Mouse (Mus musculus) lung, adult 2 months (tissue): ENCODE measurements at regions not wholly inside any gene's neighbourhood (a gene's known extent, or its start where the extent isn't known, plus 50 kb on each side); places are given as distances from the start of the nearest gene placed in this dataset.

Source experiments
- CTCF ChIP-seq: fragments of 200-500 bp; IDR thresholded peaks from 2 replicates; pipeline ENCODE4 v1.5.1; 2011; ENCODE audit warnings: mild to moderate bottlenecking, low read length, control low read depth; ENCODE audit not compliant: insufficient read depth
- POLR2A ChIP-seq: fragments of 200-500 bp; IDR thresholded peaks from 2 replicates; pipeline ENCODE4 v1.6.1; 2011; ENCODE audit warnings: low read depth, mild to moderate bottlenecking, control low read depth, low read length, borderline replicate concordance; ENCODE audit errors: extremely low read depth

DNA sequence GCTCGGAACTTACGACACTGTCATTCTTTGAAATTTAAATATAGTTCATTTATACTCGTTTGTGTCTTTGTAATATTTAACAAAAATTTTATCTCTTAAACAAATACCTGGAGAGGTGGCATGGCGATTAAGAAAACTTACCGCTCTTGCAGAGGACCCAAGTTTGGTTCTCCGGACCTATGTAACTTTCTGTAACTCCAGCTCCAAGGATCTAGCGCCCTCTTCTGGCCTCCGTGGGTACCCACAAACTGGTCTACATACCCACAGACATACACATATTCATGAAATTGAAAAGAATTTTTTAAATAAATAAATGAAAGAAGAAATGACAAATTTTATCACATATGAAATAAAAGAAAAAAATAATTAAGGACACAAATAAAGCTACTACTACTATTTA, 136.4 kb downstream of the Atp23 start:
- no peak for TF ChIP-seq CTCF
- no peak for TF ChIP-seq POLR2A
